Mouse (Mus musculus): ENCODE results near the gene Hira. TPM values are rescaled to one million over a fixed set of nuclear protein-coding genes. Genes with fewer than 3 reads are reported as not detected.

Hira gene
- polyA plus RNA-seq, 1 experiment: 33.5 TPM

DNA sequence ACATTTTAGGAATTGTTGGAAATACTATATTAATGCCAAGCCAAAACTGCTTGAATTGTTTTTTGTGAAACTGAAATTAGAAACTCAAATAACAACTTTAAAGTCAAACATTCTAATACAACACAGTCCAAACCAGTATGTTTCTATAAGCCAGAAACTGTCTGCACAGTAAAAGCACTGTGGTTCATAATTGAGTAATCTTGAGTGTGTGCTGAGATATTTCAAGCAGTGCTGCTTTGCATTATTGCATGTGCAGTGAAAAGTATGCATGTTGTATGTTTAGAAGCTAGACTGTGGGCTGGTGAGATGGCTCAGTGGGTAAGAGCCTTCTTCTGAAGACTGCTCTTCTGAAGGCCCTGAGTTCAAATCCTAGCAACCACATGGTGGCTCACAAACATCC lies 7.2 kb downstream of the Hira start:
- H3K79me2 ChIP-seq (ENCODE audit: control insufficient read depth, insufficient read depth): peaks cover 99% of the 10 kb centered on the region
- no peak overlapping the region for H3K4me2 ChIP-seq (ENCODE audit: low read depth)
- H3ac ChIP-seq (ENCODE audit: control insufficient read depth, insufficient read length): no peak overlapping the region
- TF ChIP-seq CEBPB (IDR thresholded peaks at IDR 0.05; ENCODE audit: insufficient read depth, poor library complexity, severe bottlenecking) (no peak), POLR2A (IDR thresholded peaks at IDR 0.05; ENCODE audit: insufficient read length, low read depth) (no peak), SRF (IDR thresholded peaks at IDR 0.05; ENCODE audit: control insufficient read depth, insufficient read length, low read depth) (no peak), MYOG (IDR thresholded peaks at IDR 0.05; ENCODE audit: control insufficient read depth in 1 of 3, insufficient read depth in 1 of 3, insufficient read length in 2 of 3, low read depth in 2 of 3) (no peak), MAX (IDR thresholded peaks at IDR 0.05; ENCODE audit: low read depth) (no peak), E2F4 (IDR thresholded peaks at IDR 0.05; ENCODE audit: insufficient read depth) (no peak), TCF12 (IDR thresholded peaks at IDR 0.05; ENCODE audit: insufficient read depth, poor library complexity, severe bottlenecking) (no peak), TCF3 (IDR thresholded peaks at IDR 0.05; ENCODE audit: insufficient read length, low read depth) (no peak), USF1 (IDR thresholded peaks at IDR 0.05; ENCODE audit: low read depth) (no peak), MYOD1 (IDR thresholded peaks at IDR 0.05; ENCODE audit: control insufficient read depth in 1 of 3, insufficient read length in 2 of 3, low read depth in 2 of 3) (no peak), REST (IDR thresholded peaks at IDR 0.05; ENCODE audit: insufficient read depth, insufficient read length) (no peak)
- no peak overlapping the region for H3K4me3 ChIP-seq
- H3K27me3 ChIP-seq (ENCODE audit: control insufficient read depth, insufficient read depth, insufficient read length): no peaks in the 10 kb centered on the region
- no peaks in the 10 kb centered on the region for H3K36me3 ChIP-seq (ENCODE audit: control insufficient read depth, insufficient read depth)

DNA sequence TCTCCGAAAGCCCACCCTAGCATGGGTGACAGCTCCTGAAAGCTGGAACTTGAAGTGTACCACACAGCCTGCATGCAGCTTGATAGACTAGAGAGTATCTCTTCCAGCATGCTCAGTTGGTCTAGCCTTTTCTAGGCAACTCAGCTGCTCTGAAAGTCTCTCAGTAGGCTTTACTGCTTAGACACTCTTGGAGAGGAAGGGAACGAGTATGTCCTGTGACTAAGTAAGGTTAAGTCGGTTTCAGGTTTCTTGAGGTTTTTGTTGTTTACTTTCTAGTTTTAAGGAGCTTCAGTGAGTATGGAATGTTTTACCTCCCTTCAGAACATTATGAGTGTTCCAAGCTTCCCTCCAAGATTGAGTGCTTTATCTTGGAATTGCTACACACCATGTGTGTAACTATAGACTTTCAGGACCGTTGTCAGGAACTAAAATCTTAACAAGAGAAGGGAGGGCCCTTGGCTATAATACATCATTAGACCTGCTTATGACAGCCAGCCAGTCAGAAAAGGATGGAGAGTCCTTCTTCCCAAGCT lies 17.1 kb downstream of the Hira start:
- H3K36me3 ChIP-seq (ENCODE audit: control insufficient read depth, insufficient read depth): peaks cover 28% of the 10 kb centered on the region

DNA sequence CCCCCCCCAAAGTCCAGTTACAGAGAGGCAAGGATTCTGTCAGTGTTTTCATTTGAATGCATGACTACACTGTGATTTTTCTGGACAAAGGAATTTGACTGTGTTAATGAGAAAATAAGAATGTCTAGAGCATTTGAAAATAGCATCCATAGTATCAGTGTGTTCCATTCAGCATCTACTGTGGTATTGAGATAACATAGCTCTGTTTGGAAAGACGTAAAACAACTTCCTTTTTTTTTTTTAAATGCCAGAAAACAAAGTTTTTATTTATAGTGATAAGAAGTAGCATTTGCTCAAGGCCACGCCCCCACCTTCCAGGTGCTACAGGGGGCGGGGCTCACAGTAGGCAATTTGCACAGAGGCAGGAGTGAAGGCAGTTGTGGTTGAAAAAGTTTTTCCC lies 18.4 kb downstream of the Hira start:
- Histone ChIP-seq H3ac (ENCODE audit: control insufficient read depth, insufficient read length) (no peak overlapping the region), H3K4me3 (no peak overlapping the region), H3K27me3 (ENCODE audit: control insufficient read depth, insufficient read depth, insufficient read length) (no peaks in the 10 kb centered on the region), H3K36me3 (ENCODE audit: control insufficient read depth, insufficient read depth) (peaks cover 39% of the 10 kb centered on the region), H3K4me2 (ENCODE audit: low read depth) (no peak overlapping the region), H3K79me2 (ENCODE audit: control insufficient read depth, insufficient read depth) (peaks cover 35% of the 10 kb centered on the region)
- TF ChIP-seq MYOG (IDR thresholded peaks at IDR 0.05; ENCODE audit: control insufficient read depth in 1 of 3, insufficient read depth in 1 of 3, insufficient read length in 2 of 3, low read depth in 2 of 3) (no peak), SRF (IDR thresholded peaks at IDR 0.05; ENCODE audit: control insufficient read depth, insufficient read length, low read depth) (no peak), TCF12 (IDR thresholded peaks at IDR 0.05; ENCODE audit: insufficient read depth, poor library complexity, severe bottlenecking) (no peak), MAX (IDR thresholded peaks at IDR 0.05; ENCODE audit: low read depth) (no peak), CEBPB (IDR thresholded peaks at IDR 0.05; ENCODE audit: insufficient read depth, poor library complexity, severe bottlenecking) (no peak), POLR2A (IDR thresholded peaks at IDR 0.05; ENCODE audit: insufficient read length, low read depth) (no peak), POLR2AphosphoS2 (IDR thresholded peaks at IDR 0.05; ENCODE audit: insufficient read length, low read depth) (no peak)

More for the DNA sequence above, 17.1 kb downstream of the Hira start:
- Histone ChIP-seq H3ac (ENCODE audit: control insufficient read depth, insufficient read length) (no peak overlapping the region), H3K4me2 (ENCODE audit: low read depth) (no peak overlapping the region), H3K4me3 (no peak overlapping the region), H3K79me2 (ENCODE audit: control insufficient read depth, insufficient read depth) (peaks cover 49% of the 10 kb centered on the region), H3K27me3 (ENCODE audit: control insufficient read depth, insufficient read depth, insufficient read length) (no peaks in the 10 kb centered on the region)
- no peak for TF ChIP-seq MYOD1 (IDR thresholded peaks at IDR 0.05; ENCODE audit: control insufficient read depth in 1 of 3, insufficient read length in 2 of 3, low read depth in 2 of 3)
- no peak for TF ChIP-seq USF1 (IDR thresholded peaks at IDR 0.05; ENCODE audit: low read depth)
- TF ChIP-seq REST (IDR thresholded peaks at IDR 0.05; ENCODE audit: insufficient read depth, insufficient read length): no peak
- TF ChIP-seq E2F4 (IDR thresholded peaks at IDR 0.05; ENCODE audit: insufficient read depth): no peak
- no peak for TF ChIP-seq TCF3 (IDR thresholded peaks at IDR 0.05; ENCODE audit: insufficient read length, low read depth)
- no peak for TF ChIP-seq POLR2AphosphoS2 (IDR thresholded peaks at IDR 0.05; ENCODE audit: insufficient read length, low read depth)
- TF ChIP-seq TCF12 (IDR thresholded peaks at IDR 0.05; ENCODE audit: insufficient read depth, poor library complexity, severe bottlenecking): no peak
- no peak for TF ChIP-seq MAX (IDR thresholded peaks at IDR 0.05; ENCODE audit: low read depth)

DNA sequence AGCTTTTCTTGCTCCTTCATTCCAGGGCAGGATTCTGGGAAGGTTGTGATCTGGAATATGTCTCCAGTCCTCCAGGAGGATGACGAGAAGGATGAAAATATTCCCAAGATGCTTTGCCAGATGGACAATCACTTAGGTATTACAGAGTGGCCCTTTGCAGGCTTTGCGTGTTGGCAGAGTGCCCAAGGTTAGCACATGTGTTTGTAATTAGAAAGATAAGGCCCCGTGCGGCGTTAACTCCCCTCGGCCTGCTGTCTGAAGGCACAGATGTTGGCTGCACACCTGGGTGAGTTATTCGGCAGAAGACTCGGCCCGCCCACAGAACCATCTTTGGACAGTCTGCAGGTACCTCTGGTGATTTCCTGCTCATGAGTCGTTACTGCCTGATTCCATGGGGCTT lies 19.6 kb downstream of the Hira start:
- Histone ChIP-seq H3K27me3 (ENCODE audit: control insufficient read depth, insufficient read depth, insufficient read length) (no peaks in the 10 kb centered on the region), H3ac (ENCODE audit: control insufficient read depth, insufficient read length) (no peak overlapping the region), H3K79me2 (ENCODE audit: control insufficient read depth, insufficient read depth) (peaks cover 24% of the 10 kb centered on the region), H3K4me3 (no peak overlapping the region), H3K4me2 (ENCODE audit: low read depth) (no peak overlapping the region), H3K36me3 (ENCODE audit: control insufficient read depth, insufficient read depth) (peaks cover 41% of the 10 kb centered on the region)
- TF ChIP-seq TCF3 (IDR thresholded peaks at IDR 0.05; ENCODE audit: insufficient read length, low read depth) (no peak), POLR2AphosphoS2 (IDR thresholded peaks at IDR 0.05; ENCODE audit: insufficient read length, low read depth) (no peak), CEBPB (IDR thresholded peaks at IDR 0.05; ENCODE audit: insufficient read depth, poor library complexity, severe bottlenecking) (no peak), USF1 (IDR thresholded peaks at IDR 0.05; ENCODE audit: low read depth) (no peak), MYOD1 (IDR thresholded peaks at IDR 0.05; ENCODE audit: control insufficient read depth in 1 of 3, insufficient read length in 2 of 3, low read depth in 2 of 3) (no peak), MYOG (IDR thresholded peaks at IDR 0.05; ENCODE audit: control insufficient read depth in 1 of 3, insufficient read depth in 1 of 3, insufficient read length in 2 of 3, low read depth in 2 of 3) (no peak), E2F4 (IDR thresholded peaks at IDR 0.05; ENCODE audit: insufficient read depth) (no peak), MAX (IDR thresholded peaks at IDR 0.05; ENCODE audit: low read depth) (no peak), SRF (IDR thresholded peaks at IDR 0.05; ENCODE audit: control insufficient read depth, insufficient read length, low read depth) (no peak), TCF12 (IDR thresholded peaks at IDR 0.05; ENCODE audit: insufficient read depth, poor library complexity, severe bottlenecking) (no peak), POLR2A (IDR thresholded peaks at IDR 0.05; ENCODE audit: insufficient read length, low read depth) (no peak), REST (IDR thresholded peaks at IDR 0.05; ENCODE audit: insufficient read depth, insufficient read length) (no peak)

DNA sequence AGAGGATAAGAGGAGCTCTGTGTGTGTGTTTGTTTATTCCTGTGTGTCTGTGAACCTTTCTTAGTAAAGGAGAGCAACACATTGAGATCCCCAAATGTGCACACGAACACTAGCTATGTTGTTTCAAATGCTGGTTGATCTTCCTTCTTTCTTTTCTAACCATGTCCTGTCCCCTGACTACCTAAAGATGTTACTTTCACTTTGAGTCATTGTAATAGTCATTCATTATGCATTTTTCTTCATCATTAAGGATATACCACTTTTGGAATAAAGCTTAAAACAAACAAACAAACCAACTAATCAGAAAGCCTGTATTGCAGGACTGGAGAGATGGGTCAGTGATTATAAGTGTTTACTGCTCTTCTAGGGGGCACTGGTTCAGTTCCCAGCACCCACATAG lies 28.8 kb downstream of the Hira start:
- Histone ChIP-seq H3K27me3 (ENCODE audit: control insufficient read depth, insufficient read depth, insufficient read length) (no peaks in the 10 kb centered on the region), H3K4me2 (ENCODE audit: low read depth) (no peak overlapping the region), H3ac (ENCODE audit: control insufficient read depth, insufficient read length) (no peak overlapping the region), H3K79me2 (ENCODE audit: control insufficient read depth, insufficient read depth) (no peaks in the 10 kb centered on the region), H3K4me3 (no peak overlapping the region), H3K36me3 (ENCODE audit: control insufficient read depth, insufficient read depth) (peaks cover 49% of the 10 kb centered on the region)
- TF ChIP-seq E2F4 (IDR thresholded peaks at IDR 0.05; ENCODE audit: insufficient read depth) (no peak), TCF12 (IDR thresholded peaks at IDR 0.05; ENCODE audit: insufficient read depth, poor library complexity, severe bottlenecking) (no peak), POLR2A (IDR thresholded peaks at IDR 0.05; ENCODE audit: insufficient read length, low read depth) (no peak), POLR2AphosphoS2 (IDR thresholded peaks at IDR 0.05; ENCODE audit: insufficient read length, low read depth) (no peak), MYOD1 (IDR thresholded peaks at IDR 0.05; ENCODE audit: control insufficient read depth in 1 of 3, insufficient read length in 2 of 3, low read depth in 2 of 3) (no peak), USF1 (IDR thresholded peaks at IDR 0.05; ENCODE audit: low read depth) (no peak)

Measured in myocyte (in vitro differentiated cells).